In genomic region chr5:140826796-140827195, GRCm38 (mm10) we compare ENCODE assay signal across 9 mouse cellular contexts. TPM values are rescaled to one million over a fixed set of nuclear protein-coding genes. Genes with fewer than 3 reads are reported as not detected.
DNase-seq lines count a peak whose midpoint lies in the region; ATAC-seq and TF ChIP-seq lines count a peak whose summit lies in the region.
"Had no signal": no experiment of that assay in that cellular context is flagged by ENCODE, and none has a peak within 500 bp of the region (broad histone marks: within the 10 kb centered on the region; RNA-seq: fewer than 3 reads in every experiment).

No protein-coding gene starts in this region.

- H3K27ac ChIP-seq in heart, embryonic 15.5 days: peak overlapping the region; percentile 86
- peak overlapping the region; percentile 52 for H3K27ac ChIP-seq in midbrain, embryonic 12.5 days (replicated peaks)
- H3K27ac ChIP-seq in midbrain, embryonic 10.5 days (replicated peaks): no peak overlapping the region
- peak overlapping the region; percentile 36; the same call in 1 of the 2 replicates for H3K27ac ChIP-seq in hindbrain, postnatal 0 days
- H3K27ac ChIP-seq in stomach, embryonic 16.5 days (ENCODE audit: low read length): no peak overlapping the region; the same call in 1 of the 2 replicates

- no peak overlapping the region for H3K9ac ChIP-seq in heart, embryonic 15.5 days
- peak overlapping the region; percentile 46 for H3K9ac ChIP-seq in midbrain, embryonic 12.5 days (replicated peaks)
- no peak overlapping the region for H3K9ac ChIP-seq in hindbrain, postnatal 0 days (replicated peaks; ENCODE audit: low read length)
- H3K9ac ChIP-seq in stomach, embryonic 16.5 days (ENCODE audit: low read length): peak overlapping the region; percentile 8; the same call in 1 of the 2 replicates

- no peak for ATAC-seq in heart, embryonic 15.5 days (replicated peaks; ENCODE audit: insufficient number of reproducible peaks, insufficient read depth, low FRiP score, low read depth)
- no peak for ATAC-seq in midbrain, embryonic 12.5 days (ENCODE audit: low FRiP score, low read depth)
- no peak for ATAC-seq in hindbrain, postnatal 0 days
- no peak for ATAC-seq in stomach, embryonic 16.5 days (ENCODE audit: insufficient read depth, low FRiP score)

- no peaks in the 10 kb centered on the region for H3K9me3 ChIP-seq in heart, embryonic 15.5 days (replicated peaks)
- no peaks in the 10 kb centered on the region for H3K9me3 ChIP-seq in midbrain, embryonic 12.5 days
- no peaks in the 10 kb centered on the region for H3K9me3 ChIP-seq in midbrain, embryonic 10.5 days (replicated peaks)
- H3K9me3 ChIP-seq in hindbrain, postnatal 0 days (ENCODE audit: low read length): no peaks in the 10 kb centered on the region
- H3K9me3 ChIP-seq in stomach, embryonic 16.5 days (replicated peaks; ENCODE audit: control insufficient read depth, low read length): no peaks in the 10 kb centered on the region

- DNase-seq in heart, postnatal 36 days: no peak
- no peak for DNase-seq in midbrain, embryonic 10.5 days (ENCODE audit: low spot score)
- DNase-seq in hindbrain, postnatal 0 days (ENCODE audit: low spot score): no peak
- no peak for DNase-seq in urinary bladder, adult 18-20 months (ENCODE audit: low spot score in 2 of 2)
- DNase-seq: adrenal gland, adult 2 months had no signal

- no peak overlapping the region for H3K4me3 ChIP-seq in heart, embryonic 15.5 days
- no peak overlapping the region for H3K4me3 ChIP-seq in midbrain, embryonic 12.5 days
- no peak overlapping the region for H3K4me3 ChIP-seq in midbrain, embryonic 10.5 days
- no peak overlapping the region for H3K4me3 ChIP-seq in hindbrain, postnatal 0 days (ENCODE audit: low read length)
- no peak overlapping the region for H3K4me3 ChIP-seq in stomach, embryonic 16.5 days (replicated peaks; ENCODE audit: low read length)
- H3K4me3 ChIP-seq: myocyte had no signal

- TF ChIP-seq CTCF in hindbrain, postnatal 0 days (IDR thresholded peaks at IDR 0.05; ENCODE audit: low read depth): no peak

- peaks cover 64% of the 10 kb centered on the region for H3K4me1 ChIP-seq in heart, embryonic 15.5 days (replicated peaks)
- H3K4me1 ChIP-seq in midbrain, embryonic 12.5 days: peaks cover 31% of the 10 kb centered on the region
- peaks cover 38% of the 10 kb centered on the region for H3K4me1 ChIP-seq in midbrain, embryonic 10.5 days
- peaks cover 25% of the 10 kb centered on the region for H3K4me1 ChIP-seq in hindbrain, postnatal 0 days (ENCODE audit: insufficient read depth, low read length)
- H3K4me1 ChIP-seq in stomach, embryonic 16.5 days (ENCODE audit: control insufficient read depth, insufficient read depth, low read length): peaks cover 32% of the 10 kb centered on the region

- H3K4me2 ChIP-seq in heart, embryonic 15.5 days: 0 out of 2 replicates have a peak overlapping the region, but pooled peaks have one; percentile 34
- 0 out of 2 replicates have a peak overlapping the region, but pooled peaks have one; percentile 7 for H3K4me2 ChIP-seq in midbrain, embryonic 12.5 days (replicated peaks)
- H3K4me2 ChIP-seq in hindbrain, postnatal 0 days (ENCODE audit: low read depth, low read length): peak overlapping the region; percentile 96
- no peak overlapping the region; the same call in 1 of the 2 replicates for H3K4me2 ChIP-seq in stomach, embryonic 16.5 days (ENCODE audit: low read depth, low read length)

- intact Hi-C loops in heart, postnatal 36 days (cut with DNase I): loop anchor here (5.0 kb wide), 2 partner anchors 34 to 59 kb away; no protein-coding TSS in a partner anchor

- WGBS in heart, embryonic 15.5 days: 11% methylated on average over 1 of the region's 1 CpGs
- 26% methylated on average over 1 of the region's 1 CpGs for WGBS in midbrain, embryonic 12.5 days
- 27% methylated on average over 1 of the region's 1 CpGs for WGBS in midbrain, embryonic 10.5 days
- 17% methylated on average over 1 of the region's 1 CpGs for WGBS in hindbrain, postnatal 0 days
- 30% methylated on average over 1 of the region's 1 CpGs for WGBS in stomach, embryonic 16.5 days

- no peaks in the 10 kb centered on the region for H3K36me3 ChIP-seq in heart, embryonic 15.5 days
- peaks cover 8% of the 10 kb centered on the region for H3K36me3 ChIP-seq in midbrain, embryonic 12.5 days
- H3K36me3 ChIP-seq in midbrain, embryonic 10.5 days: peaks cover 22% of the 10 kb centered on the region
- no peaks in the 10 kb centered on the region for H3K36me3 ChIP-seq in hindbrain, postnatal 0 days (ENCODE audit: insufficient read depth, low read length)
- no peaks in the 10 kb centered on the region for H3K36me3 ChIP-seq in stomach, embryonic 16.5 days (ENCODE audit: control insufficient read depth, insufficient read depth, low read length)

- H3K27me3 ChIP-seq in heart, embryonic 15.5 days: no peaks in the 10 kb centered on the region
- H3K27me3 ChIP-seq in midbrain, embryonic 12.5 days: no peaks in the 10 kb centered on the region
- no peaks in the 10 kb centered on the region for H3K27me3 ChIP-seq in midbrain, embryonic 10.5 days (ENCODE audit: low read depth, poor library complexity, severe bottlenecking)
- no peaks in the 10 kb centered on the region for H3K27me3 ChIP-seq in hindbrain, postnatal 0 days (ENCODE audit: insufficient read depth, low read length)
- no peaks in the 10 kb centered on the region for H3K27me3 ChIP-seq in stomach, embryonic 16.5 days (ENCODE audit: control insufficient read depth, insufficient read depth, low read length)

RNA-seq across cellular contexts. Expression of gene Gna12, which starts 3.4 kb away (rescaled TPM):
- 37.9 and 53.4 TPM in 2 replicates for polyA plus RNA-seq in heart, embryonic 15.5 days (2015; fragmentation: Nextera tagmentation; extraction: Ambion mirVana)
- 100 to 1,000 TPM; 109 to 114 TPM for total RNA-seq in heart, postnatal 36 days (2021)
- 22.3 and 24.4 TPM in 2 replicates for polyA plus RNA-seq in midbrain, embryonic 12.5 days (2016; fragmentation: Nextera tagmentation; extraction: Ambion mirVana)
- polyA plus RNA-seq in midbrain, embryonic 10.5 days (2016; fragmentation: Nextera tagmentation; extraction: Ambion mirVana): 7.7 and 8.0 TPM in 2 replicates
- total RNA-seq in hindbrain, postnatal 0 days (2014; rRNA removed): 201 and 208 TPM in 2 replicates
- polyA plus RNA-seq in hindbrain, postnatal 0 days (2015; fragmentation: Nextera tagmentation; extraction: Ambion mirVana): 32.8 and 35.9 TPM in 2 replicates
- 6.9 and 7.2 TPM in 2 replicates for polyA plus RNA-seq in stomach, embryonic 16.5 days (2015; fragmentation: Nextera tagmentation; extraction: Ambion mirVana)

Comparison
In these comparisons a context has a peak if more than half of its experiments do, and no peak if none do; other contexts are left out.
1. H3K27ac ChIP-seq: peak in heart, embryonic 15.5 days (single experiment), midbrain, embryonic 12.5 days (single experiment) and hindbrain, postnatal 0 days (single experiment); none in midbrain, embryonic 10.5 days (single experiment) and stomach, embryonic 16.5 days (single experiment).
2. H3K9ac ChIP-seq: peak in midbrain, embryonic 12.5 days (single experiment) and stomach, embryonic 16.5 days (single experiment); none in heart, embryonic 15.5 days (single experiment) and hindbrain, postnatal 0 days (single experiment).